Mouse (Mus musculus) cerebellum, postnatal 14 days (tissue): ENCODE measurements at regions not wholly inside any gene's neighbourhood (a gene's known extent, or its start where the extent isn't known, plus 50 kb on each side); places are given as distances from the start of the nearest gene placed in this dataset.

Experiments
- DNase-seq, 2 experiments: peaks; one replicate each; pipeline ENCODE4 v3.0.0; 2021; ENCODE audit warnings: mixed read lengths in 2 of 2

- DNase-seq, result no peak
These were observed 56.3 kb upstream of the Kcnk2 start for GRCm38 (mm10) chr1:189458421-189458820.
